Mouse (Mus musculus) embryonic facial prominence, embryonic 14.5 days (tissue): ENCODE measurements around the gene Mdm2. TPM values are rescaled to one million over a fixed set of nuclear protein-coding genes. Genes with fewer than 3 reads are reported as not detected.
"Not testable (repeated sequence)": the region's sequence is repeated elsewhere in the genome, so short reads cannot be mapped to it uniquely, and the experiment has no call there.

Source experiments
- ATAC-seq: fragments of 200-750 bp; cut with Nextera tagmentation; 2 replicates; pipeline ENCODE4 v1.8.0; 2017; ENCODE audit warnings: low read depth, moderate number of reproducible peaks, moderate TSS enrichment
- DNase-seq: peaks from one replicate; pipeline ENCODE4 v3.0.0-alpha.2; 2015; ENCODE audit warnings: low spot score
- H3K27ac ChIP-seq: fragments of 300-500 bp; sonication (generic); replicated peaks from 2 replicates; pipeline ENCODE4 v1.5.1; 2014; ENCODE audit warnings: low read depth, mild to moderate bottlenecking, low read length, moderate library complexity
- H3K27me3 ChIP-seq: fragments of 300-500 bp; sonication (generic); replicated peaks from 2 replicates; pipeline ENCODE4 v1.6.1; 2014; ENCODE audit warnings: low read length; ENCODE audit not compliant: control insufficient read depth, insufficient read depth
- H3K36me3 ChIP-seq: fragments of 300-500 bp; sonication (generic); 2 replicates; pipeline ENCODE4 v1.6.1; 2014; ENCODE audit warnings: low read length, mixed read lengths; ENCODE audit not compliant: control insufficient read depth, insufficient read depth
- H3K4me1 ChIP-seq: fragments of 300-500 bp; sonication (generic); 2 replicates; pipeline ENCODE4 v1.6.1; 2014; ENCODE audit warnings: antibody characterized with exemption, low read length; ENCODE audit not compliant: control insufficient read depth, insufficient read depth
- H3K4me2 ChIP-seq: fragments of 300-500 bp; sonication (generic); 2 replicates; pipeline ENCODE4 v1.6.1; 2014; ENCODE audit warnings: low read depth, mild to moderate bottlenecking, low read length, moderate library complexity, mixed read lengths
- H3K4me3 ChIP-seq: fragments of 300-500 bp; sonication (generic); 2 replicates; pipeline ENCODE4 v1.5.1; 2014; ENCODE audit warnings: low read depth, mild to moderate bottlenecking, low read length
- H3K9ac ChIP-seq: fragments of 300-500 bp; sonication (generic); 2 replicates; pipeline ENCODE4 v1.6.1; 2014; ENCODE audit warnings: low read depth, mild to moderate bottlenecking, low read length, moderate library complexity, mixed read lengths
- H3K9me3 ChIP-seq: fragments of 300-500 bp; sonication (generic); 2 replicates; pipeline ENCODE4 v1.6.1; 2016; ENCODE audit warnings: low read length; ENCODE audit not compliant: control insufficient read depth
- WGBS: fragments of 180-500 bp; shearing (Covaris S2); extraction: QIAGEN DNeasy Blood & Tissue Kit; methylation state at CpG from one replicate; pipeline ENCODE4 v1.1.7; 2014; 5-methylcytosine and 5-hydroxymethylcytosine counted together
- polyA plus RNA-seq: library from polyadenylated mRNA; unstranded; fragments of >200 nt; fragmentation: Nextera tagmentation; extraction: Ambion mirVana; gene quantifications from 2 replicates; pipeline ENCODE4 v1.2.1, GENCODE M21; 2014

The Mdm2 gene
- polyA plus RNA-seq, 1 experiment from 2014 or later: 34.1 TPM

DNA sequence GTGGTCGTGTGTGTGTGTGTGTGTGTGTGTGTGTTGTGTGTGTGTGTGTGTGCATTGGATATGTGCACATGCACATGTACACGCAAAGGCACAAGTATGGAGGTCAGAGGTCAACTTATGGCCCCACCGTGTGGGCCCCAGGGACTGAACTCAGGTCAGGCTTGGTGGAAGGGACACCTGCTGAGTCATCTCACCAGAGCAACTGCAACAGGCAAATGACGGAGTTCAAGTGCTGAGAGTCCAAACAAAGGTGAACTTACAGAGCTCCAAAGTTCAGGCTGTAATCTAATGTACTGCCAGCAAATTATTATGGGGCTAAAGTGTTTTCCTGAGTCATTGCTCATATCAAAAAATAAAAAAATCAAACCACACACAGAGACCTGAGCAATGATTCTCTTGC is 26.5 kb upstream of the Mdm2 start:
- H3K36me3 ChIP-seq: peaks cover 43% of the 10 kb centered on the region

DNA sequence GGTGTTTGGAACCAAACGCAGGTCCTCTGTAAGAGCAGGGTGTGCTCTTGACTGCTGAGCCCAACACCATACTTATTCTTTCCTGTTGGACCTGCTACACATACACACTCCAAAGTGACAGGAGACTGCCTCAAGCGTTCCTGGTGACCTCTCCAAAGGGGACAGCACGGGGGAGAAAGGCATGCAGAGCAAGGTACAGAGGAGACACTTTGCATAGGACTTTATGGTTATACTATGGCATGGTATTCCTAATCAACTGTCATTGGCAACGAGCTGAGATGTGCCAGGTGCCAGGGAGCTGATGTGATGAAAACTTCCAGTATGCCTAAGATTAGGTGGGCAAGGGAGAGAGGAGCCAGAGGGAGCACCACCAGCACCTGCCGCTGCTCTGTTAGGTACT is 26.0 kb upstream of the Mdm2 start:
- Histone ChIP-seq H3K9me3 (no peaks in the 10 kb centered on the region), H3K36me3 (peaks cover 43% of the 10 kb centered on the region), H3K27me3 (no peaks in the 10 kb centered on the region), H3K27ac (no peak overlapping the region), H3K9ac (no peak overlapping the region), H3K4me1 (no peaks in the 10 kb centered on the region), H3K4me3 (no peak overlapping the region), H3K4me2 (no peak overlapping the region)
- DNase-seq (no peak), ATAC-seq (no peak)
- WGBS: 89% methylated on average over 5 of the region's 5 CpGs

More for the DNA sequence above, 26.5 kb upstream of the Mdm2 start:
- Histone ChIP-seq H3K27ac (no peak overlapping the region), H3K9me3 (no peaks in the 10 kb centered on the region), H3K4me2 (no peak overlapping the region), H3K4me3 (no peak overlapping the region), H3K27me3 (no peaks in the 10 kb centered on the region), H3K4me1 (no peaks in the 10 kb centered on the region), H3K9ac (no peak overlapping the region)
- DNase-seq (no peak), ATAC-seq (no peak)
- 83% methylated on average over 4 of the region's 4 CpGs for WGBS

DNA sequence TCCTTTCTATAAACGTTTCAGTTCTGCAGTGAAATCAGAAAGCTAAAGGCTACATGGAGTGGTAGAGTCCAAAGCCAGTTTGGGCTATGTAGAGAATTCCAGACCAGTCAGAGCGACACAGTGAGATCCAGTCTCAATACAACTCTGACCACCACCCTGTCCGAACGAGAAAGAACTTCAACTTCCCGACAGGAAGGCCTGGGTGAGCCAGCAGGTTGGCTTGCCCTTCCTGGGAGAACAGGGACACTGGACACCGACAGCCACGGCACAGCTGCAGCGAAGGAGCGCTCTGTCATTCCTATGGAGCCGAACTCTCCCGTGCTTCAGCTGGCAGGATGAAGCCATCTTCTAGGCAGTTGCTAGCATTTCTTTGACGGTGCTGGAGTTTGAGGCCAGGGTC is 24.8 kb upstream of the Mdm2 start:
- WGBS: 90% methylated on average over 11 of the region's 12 CpGs
- H3K27ac ChIP-seq, DNase-seq, H3K9me3 ChIP-seq, H3K4me2 ChIP-seq, H3K27me3 ChIP-seq, ATAC-seq, H3K9ac ChIP-seq, H3K4me1 ChIP-seq, H3K4me3 ChIP-seq: not testable (repeated sequence)
- H3K36me3 ChIP-seq: peaks cover 41% of the 10 kb centered on the region

DNA sequence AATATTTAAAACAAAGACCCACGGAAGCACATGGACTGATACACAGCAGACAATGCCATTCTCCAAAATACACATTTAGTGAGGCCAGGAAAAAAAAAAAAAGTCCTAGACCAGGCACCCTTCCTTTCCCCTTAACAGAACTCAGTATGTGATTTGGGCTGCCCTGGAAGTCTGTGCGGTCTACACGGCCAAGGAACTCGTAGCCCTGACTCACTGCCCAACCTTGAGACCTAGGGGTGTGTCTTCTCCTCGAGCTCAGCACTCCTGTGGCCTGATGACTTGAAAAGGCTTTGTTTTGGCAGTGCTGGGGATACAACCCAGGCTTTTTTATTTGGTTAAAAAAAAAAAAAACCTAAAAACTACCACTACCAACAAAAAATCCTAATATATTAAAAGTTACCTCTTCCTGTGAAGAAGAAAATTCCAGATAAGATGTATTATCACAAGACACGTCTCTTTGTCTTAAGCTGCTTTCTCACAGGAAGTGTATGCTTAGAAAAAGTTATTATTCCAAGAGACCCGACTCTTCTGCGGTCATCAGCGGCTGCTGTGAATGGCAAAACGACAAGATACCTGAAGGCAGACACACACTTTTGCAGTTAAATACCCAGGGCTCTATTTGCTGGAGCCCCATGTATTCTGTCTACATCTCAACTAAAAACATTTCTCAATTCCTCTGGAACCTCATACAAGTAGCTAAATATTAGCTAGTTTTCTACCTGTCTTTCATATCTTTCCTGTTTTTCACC is 23.7 kb upstream of the Mdm2 start:
- not testable (repeated sequence) for H3K4me1 ChIP-seq, H3K9ac ChIP-seq, ATAC-seq, H3K4me3 ChIP-seq, H3K4me2 ChIP-seq, H3K9me3 ChIP-seq, H3K27ac ChIP-seq, H3K27me3 ChIP-seq, DNase-seq
- H3K36me3 ChIP-seq: peaks cover 29% of the 10 kb centered on the region
- 81% methylated on average over 9 of the region's 10 CpGs for WGBS

DNA sequence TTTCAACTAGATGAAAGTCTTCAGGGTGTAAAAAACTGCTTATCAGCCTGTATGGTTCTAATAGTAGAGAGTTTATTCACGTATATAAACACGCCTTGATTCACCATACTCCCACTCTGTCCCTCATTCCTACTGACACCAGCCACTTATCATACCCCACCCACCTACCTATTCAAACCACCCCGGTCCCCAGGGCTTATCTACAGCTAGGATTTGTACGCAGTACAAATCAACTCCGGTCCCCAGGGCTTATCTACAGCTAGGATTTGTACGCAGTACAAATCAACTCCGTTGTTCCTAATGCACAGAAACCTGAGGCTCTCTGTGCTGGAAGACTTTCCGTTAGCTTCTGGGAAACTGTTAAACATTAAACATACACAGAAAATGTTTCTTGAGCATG is 23.1 kb upstream of the Mdm2 start:
- peaks cover 23% of the 10 kb centered on the region for H3K36me3 ChIP-seq
- H3K4me3 ChIP-seq, H3K9ac ChIP-seq, H3K4me2 ChIP-seq, H3K9me3 ChIP-seq, H3K27ac ChIP-seq, DNase-seq, H3K27me3 ChIP-seq, H3K4me1 ChIP-seq, ATAC-seq: not testable (repeated sequence)
- 87% methylated on average over 8 of the region's 8 CpGs for WGBS

DNA sequence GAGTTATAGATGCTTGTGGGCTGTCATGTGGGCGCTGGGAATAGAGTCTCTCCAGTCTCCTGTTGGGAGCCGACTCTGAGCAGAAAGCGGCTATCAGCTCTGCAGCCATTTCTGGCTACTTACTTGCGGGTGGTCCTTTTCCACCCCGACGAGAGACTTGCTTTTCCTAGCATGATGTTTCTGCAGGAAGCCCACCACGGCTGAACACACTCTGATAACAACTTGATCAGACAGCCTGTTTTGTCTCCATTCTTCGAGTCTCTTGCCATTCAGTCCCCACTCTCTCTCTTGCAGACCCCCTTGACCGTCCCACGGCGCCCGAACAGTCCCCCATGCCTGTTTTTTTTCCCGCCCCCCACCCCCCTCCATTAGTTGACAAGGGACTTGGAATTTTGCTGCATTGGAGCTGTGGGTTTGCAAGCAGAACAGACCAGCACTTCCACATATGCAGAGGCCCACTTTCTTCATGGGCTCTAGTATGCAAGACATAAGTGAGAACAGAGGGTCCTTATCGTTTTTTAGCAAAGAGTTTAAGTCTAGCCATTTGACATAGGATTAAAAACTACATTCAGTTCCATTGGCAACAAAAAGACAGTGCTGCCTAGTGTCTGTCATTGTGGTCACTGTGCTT is 22.5 kb upstream of the Mdm2 start:
- 82% methylated on average over 14 of the region's 14 CpGs for WGBS
- Histone ChIP-seq H3K4me1 (no peaks in the 10 kb centered on the region), H3K9me3 (no peaks in the 10 kb centered on the region), H3K9ac (no peak overlapping the region), H3K27me3 (no peaks in the 10 kb centered on the region), H3K36me3 (peaks cover 17% of the 10 kb centered on the region), H3K4me2 (no peak overlapping the region), H3K4me3 (no peak overlapping the region), H3K27ac (no peak overlapping the region)
- no peak for DNase-seq
- ATAC-seq: no peak

DNA sequence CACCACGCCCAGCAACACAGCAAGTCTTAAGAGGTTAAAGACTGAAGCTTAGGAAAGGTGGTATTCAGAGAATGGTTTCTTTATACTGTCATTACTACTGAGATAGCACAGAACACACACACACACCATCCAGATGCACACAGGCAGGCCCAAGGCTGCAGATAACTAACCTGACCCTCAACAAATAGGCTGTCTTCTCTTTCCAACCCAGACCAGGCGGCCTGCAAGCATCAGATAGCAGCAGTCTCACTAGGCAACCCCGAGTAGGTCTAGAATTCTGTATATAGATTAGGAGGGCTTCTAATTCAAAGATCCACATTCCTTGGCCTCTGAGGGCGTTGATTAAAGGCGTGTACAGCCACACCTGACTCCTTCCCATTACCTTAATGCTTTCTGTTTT is 21.6 kb upstream of the Mdm2 start:
- no peak overlapping the region for H3K9ac ChIP-seq
- H3K4me3 ChIP-seq: no peak overlapping the region
- H3K36me3 ChIP-seq: peaks cover 12% of the 10 kb centered on the region; the same call in 1 of the 2 replicates
- H3K4me1 ChIP-seq: no peaks in the 10 kb centered on the region
- no peak for DNase-seq
- no peak overlapping the region for H3K27ac ChIP-seq
- no peak overlapping the region for H3K4me2 ChIP-seq
- no peaks in the 10 kb centered on the region for H3K9me3 ChIP-seq
- no peak for ATAC-seq
- WGBS: 89% methylated on average over 5 of the region's 5 CpGs
- H3K27me3 ChIP-seq: no peaks in the 10 kb centered on the region

DNA sequence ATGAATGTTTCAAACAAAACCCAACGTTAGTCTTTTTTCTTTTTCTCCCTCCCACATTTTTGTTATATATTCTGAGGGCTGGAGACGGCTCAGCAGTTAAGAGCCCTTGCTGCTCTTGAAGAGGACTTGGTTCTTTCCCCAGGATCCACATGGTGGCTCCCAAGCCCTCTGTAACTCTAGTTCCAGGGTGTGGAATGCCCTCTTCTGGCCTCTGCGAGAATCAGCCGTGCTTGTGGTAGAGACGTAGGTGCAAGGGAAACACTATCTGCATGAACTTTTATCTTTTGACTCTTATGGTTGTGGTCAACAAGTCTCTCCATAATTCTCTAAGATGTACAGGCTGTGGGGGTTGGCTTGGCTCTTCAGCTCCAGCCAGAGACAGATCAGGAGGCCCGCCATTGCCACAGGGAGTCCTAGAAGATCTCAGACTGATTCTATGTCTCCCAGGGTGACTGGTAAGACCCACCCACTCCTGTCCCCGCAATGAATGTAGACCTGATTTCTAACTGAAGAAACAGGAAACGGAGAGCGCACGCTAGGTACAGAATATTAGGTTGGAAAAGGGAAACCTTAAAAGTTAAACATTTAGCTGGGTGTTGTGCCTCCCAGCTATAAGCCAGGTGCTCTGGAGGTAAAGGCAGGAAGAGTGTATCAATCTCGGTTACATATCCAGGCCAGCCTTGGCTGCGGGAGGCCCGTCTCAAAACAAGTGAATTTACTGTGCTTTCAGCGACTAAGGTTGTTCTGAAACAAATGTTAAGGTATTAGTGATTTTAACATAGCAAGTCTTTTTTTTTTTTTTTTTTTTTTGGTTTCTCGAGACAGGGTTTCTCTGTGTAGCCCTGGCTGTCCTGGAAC is 20.9 kb upstream of the Mdm2 start:
- WGBS: 53% methylated on average over 14 of the region's 15 CpGs
- H3K9ac ChIP-seq: no peak overlapping the region
- DNase-seq: peak; percentile 57
- no peak for ATAC-seq
- no peaks in the 10 kb centered on the region for H3K4me1 ChIP-seq
- no peak overlapping the region for H3K27ac ChIP-seq
- peaks cover 5% of the 10 kb centered on the region; the same call in 1 of the 2 replicates for H3K36me3 ChIP-seq
- H3K4me2 ChIP-seq: no peak overlapping the region
- no peaks in the 10 kb centered on the region for H3K9me3 ChIP-seq
- H3K4me3 ChIP-seq: no peak overlapping the region
- no peaks in the 10 kb centered on the region for H3K27me3 ChIP-seq
